ENCODE assay signal across 7 mouse cellular contexts in the genomic region with DNA sequence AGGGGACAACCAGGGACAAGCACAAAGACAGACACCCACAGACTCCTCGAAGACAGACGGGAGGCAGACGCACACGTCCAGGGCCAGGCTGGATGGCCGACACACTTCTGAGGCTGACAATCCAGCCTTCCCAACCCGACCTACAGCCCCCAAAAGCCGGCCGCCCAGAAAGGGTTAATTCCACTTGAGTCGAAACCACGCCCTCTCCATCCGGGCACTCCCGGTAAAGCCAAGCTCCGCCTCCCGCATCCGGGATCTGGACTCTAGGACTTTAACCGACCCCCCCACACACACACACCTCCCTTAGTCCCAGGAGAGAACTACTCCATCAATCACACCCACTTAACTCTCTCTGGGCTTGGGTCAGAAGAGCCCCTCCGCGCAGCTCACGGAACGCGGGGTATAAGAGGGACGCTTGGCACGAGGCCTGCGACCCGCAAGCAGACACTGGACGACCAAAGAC. TPM values are rescaled to one million over a fixed set of nuclear protein-coding genes. Genes with fewer than 3 reads are reported as not detected.
DNase-seq lines count a peak whose midpoint lies in the region; ATAC-seq and TF ChIP-seq lines count a peak whose summit lies in the region.

No protein-coding gene starts in this region.

- peak; percentile 57 for TF ChIP-seq POLR2A in bone marrow, adult 2 months (IDR thresholded peaks at IDR 0.05; ENCODE audit: borderline replicate concordance, control insufficient read depth, low read depth, low read length)
- peak; percentile 39; the same call in 1 of the 2 replicates for TF ChIP-seq POLR2A in heart, adult 2 months (IDR thresholded peaks at IDR 0.05; ENCODE audit: insufficient read depth, low read depth, low read length)
- TF ChIP-seq POLR2A in limb, embryonic 14.5 days (IDR thresholded peaks at IDR 0.05; ENCODE audit: borderline replicate concordance, extremely low read depth, insufficient read depth, insufficient read length): no peak

- peak; percentile 36; the same call in 1 of the 2 replicates for TF ChIP-seq EP300 in heart, adult 2 months (IDR thresholded peaks at IDR 0.05; ENCODE audit: insufficient read depth, low read depth, low read length)

- H3K9ac ChIP-seq in embryonic facial prominence, embryonic 13.5 days: peak overlapping the region; percentile 91
- H3K9ac ChIP-seq in heart, adult 2 months (ENCODE audit: low read depth, low read length): peak overlapping the region; percentile 84
- peak overlapping the region; percentile 81 for H3K9ac ChIP-seq in limb, embryonic 14.5 days (ENCODE audit: low read depth, low read length, severe bottlenecking)
- peak overlapping the region; percentile 90 for H3K9ac ChIP-seq in midbrain, embryonic 16.5 days (ENCODE audit: low read depth, low read length)

- H3K79me2 ChIP-seq in heart, adult 2 months (replicated peaks; ENCODE audit: control insufficient read depth, insufficient read depth, low read length): no peaks in the 10 kb centered on the region

- intact Hi-C loops in heart, adult 2 months (cut with DNase I): loop anchor here (10.0 kb wide), 1 partner anchor 584 kb away; a partner anchor contains a TSS

- H3K4me1 ChIP-seq in bone marrow, adult 2 months (ENCODE audit: control insufficient read depth, insufficient read depth, low read length): peaks cover 5% of the 10 kb centered on the region; the same call in 1 of the 2 replicates
- H3K4me1 ChIP-seq in embryonic facial prominence, embryonic 13.5 days: peaks cover 57% of the 10 kb centered on the region
- peaks cover 19% of the 10 kb centered on the region for H3K4me1 ChIP-seq in heart, adult 2 months (ENCODE audit: control insufficient read depth, insufficient read depth, low read length)
- peaks cover 38% of the 10 kb centered on the region for H3K4me1 ChIP-seq in limb, embryonic 14.5 days (ENCODE audit: control insufficient read depth, insufficient read depth, low read length)
- H3K4me1 ChIP-seq in midbrain, embryonic 16.5 days (ENCODE audit: control insufficient read depth, insufficient read depth, low read length): peaks cover 51% of the 10 kb centered on the region

- H3K4me2 ChIP-seq in embryonic facial prominence, embryonic 13.5 days: peak overlapping the region; percentile 97
- peak overlapping the region; percentile 81 for H3K4me2 ChIP-seq in limb, embryonic 14.5 days (replicated peaks; ENCODE audit: low read depth, low read length, severe bottlenecking)
- peak overlapping the region; percentile 92 for H3K4me2 ChIP-seq in midbrain, embryonic 16.5 days (ENCODE audit: low read length)

- no peaks in the 10 kb centered on the region for H3K9me3 ChIP-seq in embryonic facial prominence, embryonic 13.5 days
- H3K9me3 ChIP-seq in limb, embryonic 14.5 days (ENCODE audit: control insufficient read depth, low read length): no peaks in the 10 kb centered on the region
- H3K9me3 ChIP-seq in midbrain, embryonic 16.5 days (replicated peaks; ENCODE audit: control insufficient read depth, low read length, poor library complexity, severe bottlenecking): no peaks in the 10 kb centered on the region

- ATAC-seq in embryonic facial prominence, embryonic 13.5 days (ENCODE audit: insufficient number of reproducible peaks, insufficient read depth, low FRiP score, low TSS enrichment, low read depth): peak; percentile 35; the same call in 1 of the 2 replicates
- ATAC-seq in limb, embryonic 14.5 days (ENCODE audit: low FRiP score, low read depth): peak; percentile 58
- peak; percentile 44 for ATAC-seq in midbrain, embryonic 16.5 days

- H3K27ac ChIP-seq in bone marrow, adult 2 months (ENCODE audit: control insufficient read depth, insufficient read depth, low read depth, low read length, poor library complexity): peak overlapping the region; percentile 96
- peak overlapping the region; percentile 98 for H3K27ac ChIP-seq in embryonic facial prominence, embryonic 13.5 days
- peak overlapping the region; percentile 90 for H3K27ac ChIP-seq in heart, adult 2 months
- H3K27ac ChIP-seq in limb, embryonic 14.5 days (replicated peaks; ENCODE audit: low read depth, low read length): peak overlapping the region; percentile 92
- peak overlapping the region; percentile 84 for H3K27ac ChIP-seq in midbrain, embryonic 16.5 days (ENCODE audit: low read length)

- TF ChIP-seq CTCF in bone marrow, adult 2 months (IDR thresholded peaks at IDR 0.05; ENCODE audit: control insufficient read depth, insufficient read depth, low read length): no peak
- no peak for TF ChIP-seq CTCF in heart, adult 2 months (IDR thresholded peaks at IDR 0.05)

- peak; percentile 92 to 94 for DNase-seq in heart, adult 2 months
- DNase-seq in kidney, adult 8-10 months: peak; percentile 95 to 98
- DNase-seq in limb, embryonic 14.5 days (ENCODE audit: low spot score): peak; percentile 98
- peak; percentile 74 to 84 for DNase-seq in spleen, postnatal 14 days (ENCODE audit: low spot score in 2 of 2)

- H3K4me3 ChIP-seq in bone marrow, adult 2 months (replicated peaks; ENCODE audit: control insufficient read depth, low read depth, low read length): peak overlapping the region; percentile 98
- peak overlapping the region; percentile 79 for H3K4me3 ChIP-seq in embryonic facial prominence, embryonic 13.5 days
- peak overlapping the region; percentile 80 for H3K4me3 ChIP-seq in heart, adult 2 months
- H3K4me3 ChIP-seq in limb, embryonic 14.5 days (replicated peaks; ENCODE audit: low read length): peak overlapping the region; percentile 76
- H3K4me3 ChIP-seq in midbrain, embryonic 16.5 days (ENCODE audit: low read depth, low read length): peak overlapping the region; percentile 75

- WGBS in bone marrow, adult 2 months: 0% methylated on average over 26 of the region's 26 CpGs
- WGBS in embryonic facial prominence, embryonic 13.5 days: under 1% methylated on average over 26 of the region's 26 CpGs
- WGBS in heart, adult 2 months: under 1% methylated on average over 26 of the region's 26 CpGs
- under 1% methylated on average over 26 of the region's 26 CpGs for WGBS in limb, embryonic 14.5 days
- under 1% methylated on average over 26 of the region's 26 CpGs for WGBS in midbrain, embryonic 16.5 days

- H3K27me3 ChIP-seq in embryonic facial prominence, embryonic 13.5 days: no peaks in the 10 kb centered on the region
- no peaks in the 10 kb centered on the region for H3K27me3 ChIP-seq in heart, adult 2 months (ENCODE audit: control insufficient read depth, insufficient read depth, low read length)
- no peaks in the 10 kb centered on the region for H3K27me3 ChIP-seq in limb, embryonic 14.5 days (ENCODE audit: control insufficient read depth, insufficient read depth, low read length)
- no peaks in the 10 kb centered on the region for H3K27me3 ChIP-seq in midbrain, embryonic 16.5 days (ENCODE audit: control insufficient read depth, insufficient read depth, low read depth, low read length)

- H3K36me3 ChIP-seq in embryonic facial prominence, embryonic 13.5 days: peaks cover 41% of the 10 kb centered on the region
- peaks cover 7% of the 10 kb centered on the region; the same call in 1 of the 2 replicates for H3K36me3 ChIP-seq in heart, adult 2 months (ENCODE audit: control insufficient read depth, insufficient read depth, low read length)
- peaks cover 43% of the 10 kb centered on the region for H3K36me3 ChIP-seq in limb, embryonic 14.5 days (ENCODE audit: control insufficient read depth, insufficient read depth, low read length)
- H3K36me3 ChIP-seq in midbrain, embryonic 16.5 days (ENCODE audit: control insufficient read depth, insufficient read depth, low read length): peaks cover 13% of the 10 kb centered on the region

RNA-seq across cellular contexts. Expression of a gene that starts 2.4 kb away (rescaled TPM):
- polyA plus RNA-seq in bone marrow, adult 2 months (2011; ENCODE audit: insufficient read depth, insufficient read length, low replicate concordance, missing spikeins): 13.7 and 29.2 TPM in 2 replicates
- polyA plus RNA-seq in embryonic facial prominence, embryonic 13.5 days (2015; fragmentation: Nextera tagmentation; extraction: Ambion mirVana): 41.3 and 43.1 TPM in 2 replicates
- 10 to 100 TPM; 19.7 to 27.8 TPM for total RNA-seq in heart, adult 2 months (2021)
- 6.5 and 8.6 TPM in 2 replicates for polyA plus RNA-seq in heart, adult 2 months (2012; rRNA removed)
- polyA plus RNA-seq in limb, embryonic 14.5 days (2012; rRNA removed): 23.7 and 27.5 TPM in 2 replicates
- 31.4 and 36.4 TPM in 2 replicates for polyA plus RNA-seq in limb, embryonic 14.5 days (2014; fragmentation: Nextera tagmentation; extraction: Ambion mirVana)
- 36.4 and 39.0 TPM in 2 replicates for polyA plus RNA-seq in midbrain, embryonic 16.5 days (2015; fragmentation: Nextera tagmentation; extraction: Ambion mirVana)

RNA-seq across cellular contexts. Expression of a gene that starts 13.1 kb away (rescaled TPM):
- polyA plus RNA-seq in bone marrow, adult 2 months (2011; ENCODE audit: insufficient read depth, insufficient read length, low replicate concordance, missing spikeins): 1.6 TPM in 1 of 2 replicates, not detected in the other
- 13.2 and 16.4 TPM in 2 replicates for polyA plus RNA-seq in embryonic facial prominence, embryonic 13.5 days (2015; fragmentation: Nextera tagmentation; extraction: Ambion mirVana)
- 10 to 100 TPM; 20.4 to 21.4 TPM for total RNA-seq in heart, adult 2 months (2021)
- polyA plus RNA-seq in heart, adult 2 months (2012; rRNA removed): 61.4 and 66.4 TPM in 2 replicates
- 17.0 and 23.7 TPM in 2 replicates for polyA plus RNA-seq in limb, embryonic 14.5 days (2012; rRNA removed)
- polyA plus RNA-seq in limb, embryonic 14.5 days (2014; fragmentation: Nextera tagmentation; extraction: Ambion mirVana): 18.7 and 18.9 TPM in 2 replicates
- polyA plus RNA-seq in midbrain, embryonic 16.5 days (2015; fragmentation: Nextera tagmentation; extraction: Ambion mirVana): 5.2 and 5.9 TPM in 2 replicates

RNA-seq across cellular contexts. Expression of a gene that starts 15.7 kb away (rescaled TPM):
- polyA plus RNA-seq in bone marrow, adult 2 months (2011; ENCODE audit: insufficient read depth, insufficient read length, low replicate concordance, missing spikeins): 5.1 and 9.1 TPM in 2 replicates
- polyA plus RNA-seq in embryonic facial prominence, embryonic 13.5 days (2015; fragmentation: Nextera tagmentation; extraction: Ambion mirVana): 43.4 and 46.5 TPM in 2 replicates
- 10 to 100 TPM; 27.9 to 32.1 TPM for total RNA-seq in heart, adult 2 months (2021)
- polyA plus RNA-seq in heart, adult 2 months (2012; rRNA removed): 19.9 and 29.8 TPM in 2 replicates
- polyA plus RNA-seq in limb, embryonic 14.5 days (2012; rRNA removed): 29.5 and 32.7 TPM in 2 replicates
- polyA plus RNA-seq in limb, embryonic 14.5 days (2014; fragmentation: Nextera tagmentation; extraction: Ambion mirVana): 22.3 and 27.3 TPM in 2 replicates
- polyA plus RNA-seq in midbrain, embryonic 16.5 days (2015; fragmentation: Nextera tagmentation; extraction: Ambion mirVana): 27.1 and 28.9 TPM in 2 replicates

RNA-seq across cellular contexts. Expression of a gene that starts 15.8 kb away (rescaled TPM):
- 23.1 and 43.9 TPM in 2 replicates for polyA plus RNA-seq in bone marrow, adult 2 months (2011; ENCODE audit: insufficient read depth, insufficient read length, low replicate concordance, missing spikeins)
- 145 and 150 TPM in 2 replicates for polyA plus RNA-seq in embryonic facial prominence, embryonic 13.5 days (2015; fragmentation: Nextera tagmentation; extraction: Ambion mirVana)
- total RNA-seq in heart, adult 2 months (2021): 100 to 1,000 TPM; 102 to 113 TPM
- polyA plus RNA-seq in heart, adult 2 months (2012; rRNA removed): 128 and 145 TPM in 2 replicates
- 127 and 131 TPM in 2 replicates for polyA plus RNA-seq in limb, embryonic 14.5 days (2012; rRNA removed)
- 161 and 171 TPM in 2 replicates for polyA plus RNA-seq in limb, embryonic 14.5 days (2014; fragmentation: Nextera tagmentation; extraction: Ambion mirVana)
- 86.2 and 89.6 TPM in 2 replicates for polyA plus RNA-seq in midbrain, embryonic 16.5 days (2015; fragmentation: Nextera tagmentation; extraction: Ambion mirVana)

RNA-seq across cellular contexts. Expression of a gene that starts 41.9 kb away (rescaled TPM):
- polyA plus RNA-seq in bone marrow, adult 2 months (2011; ENCODE audit: insufficient read depth, insufficient read length, low replicate concordance, missing spikeins): 49.6 and 54.5 TPM in 2 replicates
- 135 and 142 TPM in 2 replicates for polyA plus RNA-seq in embryonic facial prominence, embryonic 13.5 days (2015; fragmentation: Nextera tagmentation; extraction: Ambion mirVana)
- total RNA-seq in heart, adult 2 months (2021): 10 to 100 TPM; 18.3 to 20.2 TPM
- 20.3 and 22.2 TPM in 2 replicates for polyA plus RNA-seq in heart, adult 2 months (2012; rRNA removed)
- 425 and 497 TPM in 2 replicates for polyA plus RNA-seq in limb, embryonic 14.5 days (2012; rRNA removed)
- 97.8 and 113 TPM in 2 replicates for polyA plus RNA-seq in limb, embryonic 14.5 days (2014; fragmentation: Nextera tagmentation; extraction: Ambion mirVana)
- polyA plus RNA-seq in midbrain, embryonic 16.5 days (2015; fragmentation: Nextera tagmentation; extraction: Ambion mirVana): 82.8 and 86.1 TPM in 2 replicates

Comparison
In these comparisons a context has a peak if more than half of its experiments do, and no peak if none do; other contexts are left out.
1. Peak in every context shown above with its lines: DNase-seq, ATAC-seq, H3K4me3 ChIP-seq and H3K27ac ChIP-seq.